Mouse (Mus musculus) limb, embryonic 14.5 days (tissue): ENCODE measurements around the gene Tnf. TPM values are rescaled to one million over a fixed set of nuclear protein-coding genes. Genes with fewer than 3 reads are reported as not detected.

Experiments used
- ATAC-seq: fragments of 200-750 bp; cut with Nextera tagmentation; 2 replicates; pipeline ENCODE4 v1.8.0; 2017; ENCODE audit warnings: low read depth, moderate number of reproducible peaks, moderate TSS enrichment; ENCODE audit not compliant: low FRiP score
- DNase-seq: peaks from one replicate; pipeline ENCODE4 v3.0.0-alpha.2; 2015; ENCODE audit warnings: low spot score
- H3K27ac ChIP-seq: fragments of 300-500 bp; sonication (generic); replicated peaks from 2 replicates; pipeline ENCODE4 v1.5.1; 2014; ENCODE audit warnings: low read depth, mild to moderate bottlenecking, low read length, moderate library complexity, mixed read lengths
- H3K27me3 ChIP-seq: fragments of 300-500 bp; sonication (generic); 2 replicates; pipeline ENCODE4 v1.6.1; 2014; ENCODE audit warnings: low read length, mixed read lengths; ENCODE audit not compliant: control insufficient read depth, insufficient read depth
- H3K36me3 ChIP-seq: fragments of 300-500 bp; sonication (generic); 2 replicates; pipeline ENCODE4 v1.6.1; 2014; ENCODE audit warnings: mild to moderate bottlenecking, low read length, moderate library complexity, mixed read lengths; ENCODE audit not compliant: control insufficient read depth, insufficient read depth
- H3K4me1 ChIP-seq: fragments of 300-500 bp; sonication (generic); 2 replicates; pipeline ENCODE4 v1.6.1; 2014; ENCODE audit warnings: antibody characterized with exemption, low read length, mixed read lengths; ENCODE audit not compliant: control insufficient read depth, insufficient read depth
- H3K4me2 ChIP-seq: fragments of 300-500 bp; sonication (generic); replicated peaks from 2 replicates; pipeline ENCODE4 v1.6.1; 2014; ENCODE audit warnings: low read depth, mild to moderate bottlenecking, low read length, moderate library complexity; ENCODE audit not compliant: severe bottlenecking
- H3K4me3 ChIP-seq: fragments of 300-500 bp; sonication (generic); replicated peaks from 2 replicates; pipeline ENCODE4 v1.5.1; 2014; ENCODE audit warnings: low read length
- H3K9ac ChIP-seq: fragments of 300-500 bp; sonication (generic); 2 replicates; pipeline ENCODE4 v1.6.1; 2014; ENCODE audit warnings: mild to moderate bottlenecking, low read depth, low read length, moderate library complexity; ENCODE audit not compliant: severe bottlenecking
- H3K9me3 ChIP-seq: fragments of 300-500 bp; sonication (generic); 2 replicates; pipeline ENCODE4 v1.6.1; 2016; ENCODE audit warnings: low read length; ENCODE audit not compliant: control insufficient read depth
- POLR2A ChIP-seq: fragments of 200-500 bp; IDR thresholded peaks from 2 replicates; pipeline ENCODE4 v1.8.0; 2012; ENCODE audit warnings: inconsistent platforms, mild to moderate bottlenecking, moderate library complexity, borderline replicate concordance; ENCODE audit not compliant: insufficient read depth, insufficient read length; ENCODE audit errors: extremely low read depth
- WGBS: fragments of 180-500 bp; shearing (Covaris S2); extraction: QIAGEN DNeasy Blood & Tissue Kit; methylation state at CpG from one replicate; pipeline ENCODE4 v1.1.7; 2014; 5-methylcytosine and 5-hydroxymethylcytosine counted together
- polyA plus RNA-seq, 2 experiments: library from polyadenylated mRNA; depleted of rRNA in 1 of 2; stranded (reverse) in 1 of 2; unstranded in 1 of 2; fragments of >200 nt; fragmentation: Nextera tagmentation in 1 of 2; extraction: Ambion mirVana in 1 of 2; gene quantifications; 2 replicates each; pipeline versions ENCODE4 v1.2.1 to v1.2.3; 2012 to 2014

Gene Tnf
- polyA plus RNA-seq, 2 experiments: 0.73 to 1.1 TPM

GRCm38 (mm10) chr17:35163326-35164081 lies 38.3 kb downstream of the Tnf start:
- ATAC-seq (no peak), DNase-seq (no peak)
- H3K36me3 ChIP-seq: peaks cover 42% of the 10 kb centered on the region
- H3K9ac ChIP-seq: peak overlapping the region; percentile 99
- no peaks in the 10 kb centered on the region for H3K9me3 ChIP-seq
- H3K4me2 ChIP-seq: peak overlapping the region; percentile 85
- 6% methylated on average over 8 of the region's 8 CpGs for WGBS
- H3K4me1 ChIP-seq: peaks cover 14% of the 10 kb centered on the region
- H3K4me3 ChIP-seq: peak overlapping the region; percentile 99
- H3K27me3 ChIP-seq: no peaks in the 10 kb centered on the region
- H3K27ac ChIP-seq: peak overlapping the region; percentile 93
- no peak for TF ChIP-seq POLR2A

- no peaks in the 10 kb centered on the region for H3K9me3 ChIP-seq
- H3K27ac ChIP-seq: 0 out of 2 replicates have a peak overlapping the region, but pooled peaks have one; percentile 6
- TF ChIP-seq POLR2A: no peak
- no peaks in the 10 kb centered on the region for H3K27me3 ChIP-seq
- WGBS: 48% methylated on average over 12 of the region's 12 CpGs
- peak overlapping the region; percentile 85 for H3K4me2 ChIP-seq
- H3K4me1 ChIP-seq: peaks cover 14% of the 10 kb centered on the region
- H3K9ac ChIP-seq: peak overlapping the region; percentile 99
- ATAC-seq (no peak), DNase-seq (no peak)
- H3K4me3 ChIP-seq: peak overlapping the region; percentile 99
- H3K36me3 ChIP-seq: peaks cover 50% of the 10 kb centered on the region
Observed at GRCm38 (mm10) chr17:35162730-35163129, 39.1 kb downstream of the Tnf start.

- 76% methylated on average over 14 of the region's 14 CpGs for WGBS
- H3K9me3 ChIP-seq: no peaks in the 10 kb centered on the region
- H3K27me3 ChIP-seq: no peaks in the 10 kb centered on the region
- H3K27ac ChIP-seq: no peak overlapping the region
- H3K9ac ChIP-seq: no peak overlapping the region; the same call in 1 of the 2 replicates
- H3K36me3 ChIP-seq: peaks cover 56% of the 10 kb centered on the region
- DNase-seq (no peak), ATAC-seq (no peak)
- no peak for TF ChIP-seq POLR2A
- H3K4me2 ChIP-seq: peak overlapping the region; percentile 85; the same call in 1 of the 2 replicates
- H3K4me3 ChIP-seq: peak overlapping the region; percentile 99; the same call in 1 of the 2 replicates
- peaks cover 14% of the 10 kb centered on the region for H3K4me1 ChIP-seq
Observed at GRCm38 (mm10) chr17:35162121-35162520, 39.7 kb downstream of the Tnf start.

- peaks cover 63% of the 10 kb centered on the region for H3K36me3 ChIP-seq
- no peaks in the 10 kb centered on the region for H3K9me3 ChIP-seq
- no peak for ATAC-seq
- DNase-seq: no peak
- TF ChIP-seq POLR2A: no peak
- H3K4me1 ChIP-seq: peaks cover 13% of the 10 kb centered on the region
- no peak overlapping the region for H3K27ac ChIP-seq
- 0 out of 2 replicates have a peak overlapping the region, but pooled peaks have one; percentile 2 for H3K4me3 ChIP-seq
- 84% methylated on average over 11 of the region's 11 CpGs for WGBS
- H3K27me3 ChIP-seq: no peaks in the 10 kb centered on the region
- no peak overlapping the region for H3K9ac ChIP-seq
- no peak overlapping the region for H3K4me2 ChIP-seq
Observed at GRCm38 (mm10) chr17:35161421-35161820, 40.4 kb downstream of the Tnf start.

GRCm38 (mm10) chr17:35159638-35160037 lies 42.2 kb downstream of the Tnf start:
- 88% methylated on average over 7 of the region's 7 CpGs for WGBS
- peaks cover 81% of the 10 kb centered on the region for H3K36me3 ChIP-seq
- no peaks in the 10 kb centered on the region for H3K27me3 ChIP-seq
- ATAC-seq (no peak), DNase-seq (no peak)
- H3K4me3 ChIP-seq: no peak overlapping the region
- no peak overlapping the region for H3K9ac ChIP-seq
- peaks cover 6% of the 10 kb centered on the region for H3K4me1 ChIP-seq
- no peak for TF ChIP-seq POLR2A
- no peak overlapping the region for H3K27ac ChIP-seq
- H3K9me3 ChIP-seq: no peaks in the 10 kb centered on the region
- H3K4me2 ChIP-seq: no peak overlapping the region
